ENCODE assay signal across 27 mouse cellular contexts in genomic region chr14:55880982-55881381, GRCm38 (mm10). TPM values are rescaled to one million over a fixed set of nuclear protein-coding genes. Genes with fewer than 3 reads are reported as not detected.
DNase-seq lines count a peak whose midpoint lies in the region; ATAC-seq and TF ChIP-seq lines count a peak whose summit lies in the region.
"Had no signal": no experiment of that assay in that cellular context is flagged by ENCODE, and none has a peak within 500 bp of the region (broad histone marks: within the 10 kb centered on the region; RNA-seq: fewer than 3 reads in every experiment).

No protein-coding gene starts in this region.

- peak; percentile 56 for DNase-seq in cerebellum, adult 9-11 months
- DNase-seq in cerebellum, adult 11 months = no peak
- DNase-seq in MEL (ENCODE audit: low read depth, low spot score) = peak; percentile 64
- no peak for DNase-seq in layer of hippocampus, postnatal 25 days (ENCODE audit: extremely low spot score in 1 of 2, low spot score in 1 of 2)
- DNase-seq: adrenal gland, adult 2 months; adrenal gland, postnatal 25 days; B cell, adult 2 months; embryo, embryonic 11 days; gastrocnemius, postnatal 10 days; heart, adult 18-20 months; heart, postnatal 10 days; heart, postnatal 4 days; kidney, adult 18-20 months had no signal

- peaks cover 86% of the 10 kb centered on the region for H3K4me1 ChIP-seq in megakaryocyte, embryonic 14.5 days
- peaks cover 4 to 29% of the 10 kb centered on the region in 2 experiments for H3K4me1 ChIP-seq in MEL (ENCODE audit: control insufficient read depth in 1 of 2, insufficient read depth in 2 of 2, low read length in 2 of 2)

- peaks cover 4% of the 10 kb centered on the region; the same call in 1 of the 2 replicates for H3K79me2 ChIP-seq in MEL (ENCODE audit: control insufficient read depth, insufficient read depth, low read length, poor library complexity)
- no peaks in the 10 kb centered on the region for H3K79me2 ChIP-seq in myocyte (ENCODE audit: control insufficient read depth, insufficient read depth)

- no peak for TF ChIP-seq CTCF in MEL (IDR thresholded peaks at IDR 0.05 in 2 of 3, conservative IDR thresholded peaks at IDR 0.05 in 1 of 3; ENCODE audit: control insufficient read depth in 1 of 3, insufficient read depth in 1 of 3, low read depth in 2 of 3, low read length in 3 of 3, poor library complexity in 1 of 3, severe bottlenecking in 1 of 3)

- no peak for ATAC-seq in megakaryocyte, adult 5-6 weeks (ENCODE audit: poor library complexity, severe bottlenecking)
- ATAC-seq: CD4-positive, CD25-positive, alpha-beta regulatory T cell, adult 4 months; forebrain, embryonic 15.5 days; hindbrain, embryonic 16.5 days; inflammation-experienced regulatory T-cells, adult 6 months had no signal

- TF ChIP-seq RAD21 in MEL (IDR thresholded peaks at IDR 0.05; ENCODE audit: low read depth, low read length) = no peak

- no peaks in the 10 kb centered on the region for H3K9me3 ChIP-seq in megakaryocyte, embryonic 14.5 days
- H3K9me3 ChIP-seq in MEL (replicated peaks; ENCODE audit: insufficient read depth, low read length) = no peaks in the 10 kb centered on the region
- H3K9me3 ChIP-seq: embryonic facial prominence, embryonic 15.5 days; forebrain, embryonic 10.5 days; forebrain, embryonic 15.5 days; G1E; heart, embryonic 10.5 days; hindbrain, embryonic 12.5 days had no signal

- H3K27me3 ChIP-seq in megakaryocyte, embryonic 14.5 days (replicated peaks) = no peaks in the 10 kb centered on the region
- H3K27me3 ChIP-seq in MEL (ENCODE audit: control insufficient read depth in 1 of 2, insufficient read depth in 2 of 2, low read length in 2 of 2) (no peaks in the 10 kb centered on the region), myocyte (ENCODE audit: control insufficient read depth, insufficient read depth, insufficient read length) (no peaks in the 10 kb centered on the region)
- H3K27me3 ChIP-seq: embryonic facial prominence, embryonic 15.5 days; forebrain, embryonic 15.5 days; hindbrain, embryonic 12.5 days had no signal

- H3ac ChIP-seq in myocyte (ENCODE audit: control insufficient read depth, insufficient read length) = no peak overlapping the region

- peaks cover 4% of the 10 kb centered on the region for H3K36me3 ChIP-seq in megakaryocyte, embryonic 14.5 days (replicated peaks; ENCODE audit: low read length)
- H3K36me3 ChIP-seq in MEL (ENCODE audit: control insufficient read depth in 1 of 2, insufficient read depth in 2 of 2, low read length in 2 of 2) (peaks cover 0 to 7% of the 10 kb centered on the region in 2 experiments; a peak in 2 of 4 replicates), myocyte (ENCODE audit: control insufficient read depth, insufficient read depth) (no peaks in the 10 kb centered on the region)
- H3K36me3 ChIP-seq: embryonic facial prominence, embryonic 15.5 days; forebrain, embryonic 15.5 days; heart, embryonic 10.5 days; hindbrain, embryonic 12.5 days had no signal

- H3K9ac ChIP-seq in MEL (ENCODE audit: control insufficient read depth, low read depth, low read length, poor library complexity, severe bottlenecking) = no peak overlapping the region
- H3K9ac ChIP-seq: embryonic facial prominence, embryonic 15.5 days; forebrain, embryonic 15.5 days; hindbrain, embryonic 12.5 days had no signal

- TF ChIP-seq EP300 in MEL (IDR thresholded peaks at IDR 0.05; ENCODE audit: low read depth in 1 of 2, low read length in 2 of 2) = peak; percentile 87 to 89

- TF ChIP-seq POLR2A in MEL (IDR thresholded peaks at IDR 0.05; ENCODE audit: control insufficient read depth in 1 of 2, insufficient read depth in 1 of 2, low read depth in 1 of 2, low read length in 2 of 2, poor library complexity in 1 of 2) = no peak
- TF ChIP-seq POLR2A in myocyte (IDR thresholded peaks at IDR 0.05; ENCODE audit: insufficient read length, low read depth) = no peak

- peak overlapping the region; percentile 62 for H3K4me3 ChIP-seq in megakaryocyte, embryonic 14.5 days (replicated peaks)
- no peak overlapping the region for H3K4me3 ChIP-seq in MEL (ENCODE audit: control insufficient read depth in 1 of 2, insufficient read depth in 1 of 2, low read depth in 2 of 2, low read length in 2 of 2)
- H3K4me3 ChIP-seq in myocyte = no peak overlapping the region
- H3K4me3 ChIP-seq: embryonic facial prominence, embryonic 15.5 days; erythroblast, embryonic 14.5 days; forebrain, embryonic 10.5 days; forebrain, embryonic 15.5 days; heart, embryonic 10.5 days; hindbrain, embryonic 12.5 days had no signal

- no peak overlapping the region for H3K27ac ChIP-seq in MEL (ENCODE audit: control insufficient read depth, low read depth, low read length)
- H3K27ac ChIP-seq: embryonic facial prominence, embryonic 15.5 days; forebrain, embryonic 10.5 days; forebrain, embryonic 15.5 days; heart, embryonic 10.5 days; hindbrain, embryonic 12.5 days had no signal

- H3K4me2 ChIP-seq in myocyte (ENCODE audit: low read depth) = no peak overlapping the region
- H3K4me2 ChIP-seq: embryonic facial prominence, embryonic 15.5 days; forebrain, embryonic 15.5 days; hindbrain, embryonic 12.5 days had no signal

TF ChIP-seq in MEL, 35 proteins besides CTCF, POLR2A, EP300 and RAD21 (continues in another document):
- TF ChIP-seq MXI1 (IDR thresholded peaks at IDR 0.05; ENCODE audit: low read depth, low read length) (0 out of 2 replicates have a peak, but pooled peaks have one; percentile 42), UBTF (IDR thresholded peaks at IDR 0.05; ENCODE audit: borderline replicate concordance, insufficient read depth, low read depth, low read length) (no peak), BHLHE40 (IDR thresholded peaks at IDR 0.05; ENCODE audit: borderline replicate concordance, low read depth, low read length) (peak; percentile 72; the same call in 1 of the 2 replicates), ELF1 (IDR thresholded peaks at IDR 0.05; ENCODE audit: low read depth, low read length) (0 out of 2 replicates have a peak, but pooled peaks have one; percentile 34), CHD2 (IDR thresholded peaks at IDR 0.05; ENCODE audit: low read length) (peak; percentile 48; the same call in 1 of the 2 replicates)

TF ChIP-seq in myocyte, 11 proteins besides CTCF, POLR2A, EP300 and RAD21 (continues in another document):
- TF ChIP-seq E2F4 (IDR thresholded peaks at IDR 0.05; ENCODE audit: insufficient read depth) = no peak
- no peak for TF ChIP-seq USF1 (IDR thresholded peaks at IDR 0.05; ENCODE audit: low read depth)
- TF ChIP-seq MAX (IDR thresholded peaks at IDR 0.05; ENCODE audit: low read depth) = no peak
- TF ChIP-seq MYOD1 (IDR thresholded peaks at IDR 0.05; ENCODE audit: control insufficient read depth in 1 of 3, insufficient read length in 2 of 3, low read depth in 2 of 3) = peak in 1 of 3 experiments; percentile 60
- no peak for TF ChIP-seq CEBPB (IDR thresholded peaks at IDR 0.05; ENCODE audit: insufficient read depth, poor library complexity, severe bottlenecking)
- no peak for TF ChIP-seq REST (IDR thresholded peaks at IDR 0.05; ENCODE audit: insufficient read depth, insufficient read length)

RNA-seq across cellular contexts. Expression of gene Cbln3, which starts 3.2 kb away (rescaled TPM):
- polyA plus RNA-seq in megakaryocyte, embryonic 14.5 days (2012; ENCODE audit: insufficient read depth, low replicate concordance) = 1.2 TPM in 1 of 2 replicates, not detected in the other
- total RNA-seq in megakaryocyte, adult 5-6 weeks (2015) = 0.40 TPM in 1 of 2 replicates, not detected in the other
- 0.44 TPM in 1 of 2 replicates, not detected in the other for total RNA-seq in megakaryocyte, adult 5-6 weeks (2017)
- total RNA-seq in MEL (2012; rRNA removed) = not detected in 2 replicates
- polyA plus RNA-seq in MEL (2012; ENCODE audit: insufficient read depth in 1 of 2, insufficient read length in 2 of 2, low read depth in 1 of 2, low replicate concordance in 2 of 2, missing spikeins in 1 of 2) = under 1 TPM in 1 of 2 experiments, not detected in 1; 0.19 TPM
- polyA plus RNA-seq in myocyte (2012; fragmentation: generic; extraction: Trizol) = 0.28 TPM
- total RNA-seq in layer of hippocampus, postnatal 25 days (2021) = 1 to 10 TPM in 1 of 2 experiments, under 1 TPM in 1; 0.42 to 1.4 TPM
- total RNA-seq: common myeloid progenitor, adult 5-6 weeks; heart, adult 18-20 months had no signal
- polyA plus RNA-seq: CD4-positive, CD25-positive, alpha-beta regulatory T cell, adult 4 months; erythroblast, embryonic 14.5 days had no signal

RNA-seq across cellular contexts. Expression of gene Khnyn, which starts 3.8 kb away (rescaled TPM):
- polyA plus RNA-seq in megakaryocyte, embryonic 14.5 days (2012; ENCODE audit: insufficient read depth, low replicate concordance) = 7.3 and 10.5 TPM in 2 replicates
- total RNA-seq in megakaryocyte, adult 5-6 weeks (2015) = 9.4 and 11.8 TPM in 2 replicates
- total RNA-seq in megakaryocyte, adult 5-6 weeks (2017) = 33.7 and 37.6 TPM in 2 replicates
- 5.2 and 6.0 TPM in 2 replicates for total RNA-seq in MEL (2012; rRNA removed)
- polyA plus RNA-seq in MEL (2012; ENCODE audit: insufficient read depth in 1 of 2, insufficient read length in 2 of 2, low read depth in 1 of 2, low replicate concordance in 2 of 2, missing spikeins in 1 of 2) (10 to 100 TPM in 1 of 2 experiments, not detected in 1; 13.3 TPM), myocyte (2012; fragmentation: generic; extraction: Trizol) (10.0 TPM)
- 10 to 100 TPM; 10.5 to 12.1 TPM for total RNA-seq in layer of hippocampus, postnatal 25 days (2021)

RNA-seq across cellular contexts. Expression of gene Sdr39u1, which starts 19.1 kb away (rescaled TPM):
- 6.6 TPM in 1 of 2 replicates, not detected in the other for polyA plus RNA-seq in megakaryocyte, embryonic 14.5 days (2012; ENCODE audit: insufficient read depth, low replicate concordance)
- total RNA-seq in megakaryocyte, adult 5-6 weeks (2015) = 1.9 and 3.0 TPM in 2 replicates
- 0.99 and 2.9 TPM in 2 replicates for total RNA-seq in megakaryocyte, adult 5-6 weeks (2017)
- 1.1 TPM in 2 replicates for total RNA-seq in MEL (2012; rRNA removed)
- polyA plus RNA-seq in MEL (2012; ENCODE audit: insufficient read depth in 1 of 2, insufficient read length in 2 of 2, low read depth in 1 of 2, low replicate concordance in 2 of 2, missing spikeins in 1 of 2) (1 to 10 TPM in 1 of 2 experiments, not detected in 1; 2.3 TPM), myocyte (2012; fragmentation: generic; extraction: Trizol) (2.4 TPM)
- total RNA-seq in layer of hippocampus, postnatal 25 days (2021) = 10 to 100 TPM; 74.9 to 79.0 TPM
- polyA plus RNA-seq: G1E had no signal

RNA-seq across cellular contexts. Expression of gene Nynrin, which starts 27.2 kb away (rescaled TPM):
- 0.61 and 1.4 TPM in 2 replicates for polyA plus RNA-seq in megakaryocyte, embryonic 14.5 days (2012; ENCODE audit: insufficient read depth, low replicate concordance)
- total RNA-seq in megakaryocyte, adult 5-6 weeks (2015) = 1.1 and 1.6 TPM in 2 replicates
- total RNA-seq in megakaryocyte, adult 5-6 weeks (2017) = 1.4 and 1.5 TPM in 2 replicates
- total RNA-seq in MEL (2012; rRNA removed) = not detected in 2 replicates
- polyA plus RNA-seq in MEL (2012; ENCODE audit: insufficient read depth in 1 of 2, insufficient read length in 2 of 2, low read depth in 1 of 2, low replicate concordance in 2 of 2, missing spikeins in 1 of 2) (not detected), myocyte (2012; fragmentation: generic; extraction: Trizol) (0.12 TPM)
- total RNA-seq in layer of hippocampus, postnatal 25 days (2021) = 10 to 100 TPM in 1 of 2 experiments, 1 to 10 TPM in 1; 8.5 to 10.7 TPM

RNA-seq across cellular contexts. Expression of gene Nfatc4, which starts 58.0 kb away (rescaled TPM):
- polyA plus RNA-seq in megakaryocyte, embryonic 14.5 days (2012; ENCODE audit: insufficient read depth, low replicate concordance) = 0.08 TPM in 1 of 2 replicates, not detected in the other
- total RNA-seq in megakaryocyte, adult 5-6 weeks (2015) = not detected in 2 replicates
- total RNA-seq in megakaryocyte, adult 5-6 weeks (2017) = not detected in 2 replicates
- total RNA-seq in MEL (2012; rRNA removed) = 0.20 and 0.27 TPM in 2 replicates
- under 1 TPM in 1 of 2 experiments, not detected in 1; 0.71 TPM for polyA plus RNA-seq in MEL (2012; ENCODE audit: insufficient read depth in 1 of 2, insufficient read length in 2 of 2, low read depth in 1 of 2, low replicate concordance in 2 of 2, missing spikeins in 1 of 2)
- polyA plus RNA-seq in myocyte (2012; fragmentation: generic; extraction: Trizol) = 2.8 TPM
- total RNA-seq in layer of hippocampus, postnatal 25 days (2021) = 1 to 10 TPM; 1.6 to 3.9 TPM
- total RNA-seq: common myeloid progenitor, adult 5-6 weeks had no signal
- polyA plus RNA-seq: CD4-positive, CD25-positive, alpha-beta regulatory T cell, adult 4 months; erythroblast, embryonic 14.5 days; G1E; inflammation-experienced regulatory T-cells, adult 6 months had no signal

Comparison
In these comparisons a context has a peak if more than half of its experiments do, and no peak if none do; other contexts are left out.
1. DNase-seq: peak in cerebellum, adult 9-11 months (single experiment) and MEL (single experiment); none in cerebellum, adult 11 months (single experiment) and layer of hippocampus, postnatal 25 days (0 of 2).
2. RNA of gene Sdr39u1, which starts 19.1 kb away (total RNA-seq): 74.9 to 79.0 TPM in layer of hippocampus, postnatal 25 days; 0.99 to 3.0 TPM in megakaryocyte, adult 5-6 weeks and 1.1 TPM in MEL; every median in the first group is over 10 times any median in the second.